Mouse (Mus musculus): ENCODE results near the gene Wfdc5. TPM values are rescaled to one million over a fixed set of nuclear protein-coding genes. Genes with fewer than 3 reads are reported as not detected.

The Wfdc5 gene
- polyA plus RNA-seq (2012; rRNA removed), result not detected in 2 replicates

DNA sequence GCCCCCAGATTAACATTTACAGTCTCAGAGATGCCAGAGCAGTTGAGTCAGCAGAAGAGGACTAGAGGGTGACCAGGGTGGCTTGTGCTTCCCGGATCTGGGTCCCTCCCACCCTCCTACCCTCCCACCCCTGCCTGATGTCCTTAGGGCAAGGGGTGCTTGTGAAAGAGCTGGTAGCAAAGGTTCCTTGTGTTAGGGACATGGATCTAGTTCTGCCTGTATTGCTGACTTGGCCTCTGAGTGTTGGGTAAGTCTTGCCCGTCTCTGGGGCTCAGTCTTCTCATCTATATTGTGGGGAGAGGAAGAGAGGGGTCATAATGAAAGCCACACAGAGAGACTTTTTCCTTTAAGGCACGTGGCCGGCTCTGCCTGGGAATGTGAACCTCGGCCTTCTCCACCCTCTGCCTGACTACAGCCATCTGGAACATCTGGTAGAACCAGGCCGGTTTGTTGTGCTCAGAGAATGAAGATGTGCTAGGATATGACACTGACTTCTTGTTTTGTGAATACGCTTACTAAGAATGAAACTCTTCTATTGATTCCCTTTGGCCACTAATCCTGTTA is at the start of gene Wfdc5:
Gene Wfdc5 (minus strand): TSS at position 51 of the 564 bp plus-strand sequence.

DNA sequence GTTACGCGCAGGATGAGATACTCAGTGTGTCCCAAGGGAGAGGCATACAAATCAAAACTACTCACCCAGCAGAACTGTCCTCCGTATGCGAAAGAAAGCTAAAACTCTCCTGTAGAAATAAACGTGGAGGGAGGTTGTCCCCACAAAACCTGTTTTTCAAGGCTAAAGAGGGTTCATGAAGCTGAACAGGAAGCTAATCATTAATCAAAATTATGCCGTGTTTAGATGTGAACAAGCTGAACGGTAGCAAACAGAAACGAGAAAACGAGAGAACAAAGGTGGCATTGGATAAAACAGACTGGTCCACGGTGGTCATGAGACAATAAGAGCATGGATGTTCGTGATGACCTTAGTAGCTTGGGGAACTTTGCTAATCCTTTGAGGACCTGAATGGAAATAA is 39.0 kb upstream of the Wfdc5 start, which contains the start of gene Wfdc15b:
Gene Wfdc15b (minus strand): TSS at position 139 of the 400 bp plus-strand sequence.

DNA sequence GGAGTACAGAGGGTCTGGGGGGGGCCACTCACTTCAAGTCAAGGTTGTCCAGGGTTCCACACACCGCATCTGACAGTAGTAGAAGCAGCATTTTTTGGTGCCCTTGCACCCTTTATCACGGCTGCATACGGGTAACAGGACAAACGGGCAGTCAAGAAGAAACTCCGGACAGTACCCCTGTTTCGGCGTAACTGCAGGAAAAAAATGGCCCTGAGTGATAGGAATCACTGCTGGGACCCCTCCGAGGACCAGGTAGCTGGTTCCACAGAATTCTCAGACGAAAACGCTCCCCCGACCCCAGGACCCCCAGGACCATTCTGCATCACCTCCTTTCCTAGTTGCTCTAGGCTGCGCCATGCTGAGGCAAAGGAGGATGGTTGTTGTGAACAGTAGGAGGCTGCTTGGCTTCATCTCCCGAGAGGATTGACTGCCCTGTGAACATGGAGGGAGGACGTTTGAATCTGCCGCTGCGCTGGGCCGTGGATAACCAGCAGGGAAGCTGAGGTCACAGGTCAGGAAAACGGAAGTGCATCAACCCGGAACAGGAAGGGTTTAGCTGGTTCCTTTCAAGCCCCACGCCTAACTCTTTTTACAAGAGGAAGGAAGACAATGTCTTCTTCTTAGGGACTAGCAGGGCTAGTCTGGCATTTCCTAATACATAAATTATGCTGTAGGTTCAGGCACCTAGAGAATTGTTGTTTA is 17.2 kb upstream of the Wfdc5 start, which contains the start of gene Wfdc15a:
Gene Wfdc15a (minus strand): TSS at position 505 of the 702 bp plus-strand sequence.

DNA sequence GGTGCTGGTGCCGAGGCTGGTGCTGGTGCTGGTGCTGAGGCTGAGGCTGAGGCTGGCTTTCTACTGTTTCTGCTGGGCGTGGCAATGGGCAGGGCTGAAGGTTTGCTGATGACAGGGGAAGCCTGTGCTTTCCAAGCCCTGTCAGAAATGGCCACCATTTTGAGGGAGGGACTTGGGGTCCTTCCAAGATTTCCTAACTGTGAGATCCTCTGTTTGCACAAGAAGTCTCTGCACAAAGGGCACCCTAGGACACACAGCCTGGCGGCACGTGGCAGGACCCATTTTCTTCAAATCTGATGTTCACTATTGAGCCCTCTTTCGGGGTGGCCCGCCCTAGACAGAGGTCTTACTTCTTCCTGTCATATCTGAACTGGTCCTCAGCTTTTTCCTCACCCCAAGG is 8.0 kb upstream of the Wfdc5 start, which contains the start of gene Wfdc12:
Gene Wfdc12 (minus strand): TSS at position 33 of the 400 bp plus-strand sequence.

DNA sequence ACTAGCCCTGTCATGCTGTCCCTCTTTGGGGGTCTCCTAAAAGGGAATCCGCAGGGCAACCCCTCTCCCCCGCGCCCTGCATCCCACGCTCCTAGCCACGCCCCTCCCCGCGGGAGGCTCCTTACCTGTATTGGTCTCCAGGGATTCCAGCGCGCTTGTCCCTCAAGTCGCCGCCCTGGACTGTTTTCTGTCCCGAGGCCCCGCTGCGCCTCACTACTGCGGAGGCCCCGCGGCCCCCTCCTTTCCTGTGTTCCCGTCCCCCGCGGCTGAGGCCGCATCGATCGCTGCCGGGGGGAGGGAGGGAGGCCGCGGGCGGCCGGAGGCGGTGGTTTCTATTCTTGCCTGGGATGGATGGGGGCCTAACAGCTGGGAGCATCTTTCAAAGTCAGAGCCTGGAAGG is 11.6 kb downstream of the Wfdc5 start, which contains the start of gene Kcns1:
Gene Kcns1 (minus strand): TSS at position 212 of the 400 bp plus-strand sequence.

Other genes with a start within 250 kb of the Wfdc5 start
- 31.1 and 37.7 TPM in 2 replicates for gene Ywhab, start 187.8 kb downstream of the Wfdc5 start, polyA plus RNA-seq (2012; rRNA removed)
- gene Pabpc1l, start 157.3 kb downstream of the Wfdc5 start, polyA plus RNA-seq (2012; rRNA removed), result 0.29 and 0.33 TPM in 2 replicates
- gene Stk4, start 112.4 kb downstream of the Wfdc5 start, polyA plus RNA-seq (2012; rRNA removed), result 11.5 and 12.1 TPM in 2 replicates
- 10.0 and 12.8 TPM in 2 replicates for gene Tomm34, start 111.6 kb downstream of the Wfdc5 start, polyA plus RNA-seq (2012; rRNA removed)
- gene Kcns1, start 11.6 kb downstream of the Wfdc5 start, polyA plus RNA-seq (2012; rRNA removed), result 0.01 TPM in 1 of 2 replicates, not detected in the other
- gene Wfdc12, start 7.9 kb upstream of the Wfdc5 start, polyA plus RNA-seq (2012; rRNA removed), result not detected in 2 replicates
- gene Wfdc15a, start 17.4 kb upstream of the Wfdc5 start, polyA plus RNA-seq (2012; rRNA removed), result not detected in 2 replicates
- gene Wfdc15b, start 38.9 kb upstream of the Wfdc5 start, polyA plus RNA-seq (2012; rRNA removed), result 0.12 TPM in 1 of 2 replicates, not detected in the other
- gene Svs2, start 55.7 kb upstream of the Wfdc5 start, polyA plus RNA-seq (2012; rRNA removed), result not detected in 2 replicates
- gene Svs3b, start 73.9 kb upstream of the Wfdc5 start, polyA plus RNA-seq (2012; rRNA removed), result not detected in 2 replicates
- gene Svs4, start 95.7 kb upstream of the Wfdc5 start, polyA plus RNA-seq (2012; rRNA removed), result not detected in 2 replicates
- gene Svs3a, start 106.5 kb upstream of the Wfdc5 start, polyA plus RNA-seq (2012; rRNA removed), result not detected in 2 replicates
- not detected in 2 replicates for gene Svs6, start 134.0 kb upstream of the Wfdc5 start, polyA plus RNA-seq (2012; rRNA removed)
- not detected in 2 replicates for gene Svs5, start 150.0 kb upstream of the Wfdc5 start, polyA plus RNA-seq (2012; rRNA removed)
- gene Slpi, start 206.4 kb upstream of the Wfdc5 start, polyA plus RNA-seq (2012; rRNA removed), result 8.6 and 9.0 TPM in 2 replicates
- gene Rbpjl, start 220.4 kb upstream of the Wfdc5 start, polyA plus RNA-seq (2012; rRNA removed), result 0.07 TPM in 1 of 2 replicates, not detected in the other
- gene Matn4, start 222.4 kb upstream of the Wfdc5 start, polyA plus RNA-seq (2012; rRNA removed), result 0.06 and 0.24 TPM in 2 replicates

Data from liver, embryonic 14 days (tissue).